Mouse (Mus musculus) neutrophil, adult 5-6 weeks (primary cell): ENCODE results near the gene Olfr801. TPM values are rescaled to one million over a fixed set of nuclear protein-coding genes. Genes with fewer than 3 reads are reported as not detected.

Experiments used
- ATAC-seq: fragments of 151-379, 151-347 bp; 2 replicates; pipeline ENCODE4 v1.8.0; 2017; ENCODE audit warnings: mild to moderate bottlenecking, moderate TSS enrichment; ENCODE audit not compliant: insufficient number of reproducible peaks, poor library complexity, low FRiP score, severe bottlenecking; ENCODE audit errors: extremely low read depth
- total RNA-seq: library from RNA; stranded (forward); fragments of 200-1000 nt; gene quantifications from 2 replicates; pipeline ENCODE4 v1.2.3, GENCODE M21; 2017

Gene Olfr801
- 0.12 TPM in 1 of 2 replicates, not detected in the other for total RNA-seq

GRCm38 (mm10) chr10:129673765-129674164 lies at the start of gene Olfr801:
TSS of gene Olfr801 (minus strand) at chr10:129673865.
- no peak for ATAC-seq

DNA sequence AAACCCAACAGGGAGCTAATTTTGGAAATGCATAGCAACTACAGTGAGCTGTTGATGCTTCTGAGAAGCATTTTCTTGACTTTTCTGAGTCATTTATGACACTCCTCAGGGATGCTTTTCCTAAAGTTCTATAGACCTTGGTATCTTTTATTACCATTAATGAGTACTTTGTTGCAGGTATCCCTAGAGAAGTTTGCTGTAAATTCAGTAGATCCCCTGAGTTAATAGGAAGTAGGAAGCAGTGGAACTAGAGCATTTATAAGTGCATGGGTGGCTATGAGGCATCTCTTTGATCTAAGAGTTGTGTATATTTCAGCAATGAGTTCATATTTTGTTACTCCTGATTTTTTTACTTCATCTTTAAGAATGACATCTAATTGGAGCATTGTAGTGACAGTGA lies 29.2 kb upstream of the Olfr801 start, which contains the start of gene Olfr804:
Gene Olfr804 (plus strand): TSS at position 301 of the 400 bp plus-strand sequence.
- no peak for ATAC-seq

DNA sequence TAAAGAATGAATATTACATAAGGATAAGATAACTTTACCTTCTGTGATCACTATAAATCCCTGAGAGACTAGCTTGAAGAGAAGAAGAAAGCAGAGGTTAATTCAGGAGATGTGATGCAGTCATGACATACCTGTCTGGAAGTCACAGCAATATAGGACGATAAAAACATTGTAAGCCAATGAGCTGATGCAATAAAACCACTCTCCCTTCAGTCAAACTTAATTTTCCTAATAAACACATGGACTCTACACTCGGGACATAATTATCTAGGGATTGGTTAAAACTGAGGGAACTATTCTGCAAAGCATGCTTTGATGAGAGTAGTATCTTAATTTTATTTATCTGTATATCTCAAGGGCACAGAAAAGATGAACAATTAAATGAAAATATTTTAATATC lies 20.5 kb upstream of the Olfr801 start, which contains the start of gene Olfr803:
Gene Olfr803 (minus strand): TSS at position 101 of the 400 bp plus-strand sequence.
- no peak for ATAC-seq

GRCm38 (mm10) chr10:129688069-129688468 lies 14.4 kb upstream of the Olfr801 start, which contains the start of gene Olfr802:
TSS of gene Olfr802 (minus strand) at chr10:129688169.
- no peak for ATAC-seq

DNA sequence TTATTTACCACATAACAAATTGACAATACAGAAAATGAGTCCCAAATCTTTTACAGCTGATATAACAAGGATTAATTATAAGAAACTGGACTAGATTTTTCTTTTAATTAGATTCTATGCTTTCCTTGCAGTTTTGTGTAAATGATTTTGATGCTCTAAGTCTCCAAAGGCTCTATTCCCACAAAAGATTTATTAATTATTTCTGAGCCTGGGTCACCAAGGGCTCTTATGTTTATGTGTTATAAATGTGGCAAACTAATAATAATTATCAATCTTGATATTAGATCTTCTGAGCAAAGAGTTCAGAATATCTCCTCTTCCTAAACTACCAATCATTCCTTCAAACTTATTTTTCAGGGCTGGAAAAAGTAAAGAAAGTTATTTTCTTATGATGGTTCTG lies 16.3 kb downstream of the Olfr801 start, which contains the start of gene Olfr800:
Gene Olfr800 (plus strand): TSS at position 301 of the 400 bp plus-strand sequence.
- no peak for ATAC-seq

DNA sequence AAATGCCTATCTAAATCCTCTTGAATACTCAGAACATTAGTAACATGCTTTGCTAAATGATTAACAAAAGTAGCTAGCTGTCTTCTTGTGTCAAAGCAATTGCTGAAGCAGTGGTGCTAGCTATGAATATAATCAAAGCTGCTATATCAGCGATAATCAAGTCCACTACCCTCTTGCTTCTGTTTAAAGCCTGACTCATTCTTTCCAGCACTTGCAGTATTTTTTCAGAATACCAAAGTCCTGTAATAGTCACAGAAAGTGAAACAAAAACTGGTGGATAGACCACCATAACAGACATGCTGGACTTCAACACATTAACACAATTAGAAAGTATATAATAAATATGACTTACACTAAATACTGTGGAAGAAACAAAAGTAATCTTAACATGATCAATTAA lies 21.9 kb downstream of the Olfr801 start:
- no peak for ATAC-seq

- no peak for ATAC-seq
These were observed 36.5 kb downstream of the Olfr801 start, which contains the start of gene Olfr799 for GRCm38 (mm10) chr10:129637184-129637583. TSS of gene Olfr799 (plus strand) at chr10:129637484.

DNA sequence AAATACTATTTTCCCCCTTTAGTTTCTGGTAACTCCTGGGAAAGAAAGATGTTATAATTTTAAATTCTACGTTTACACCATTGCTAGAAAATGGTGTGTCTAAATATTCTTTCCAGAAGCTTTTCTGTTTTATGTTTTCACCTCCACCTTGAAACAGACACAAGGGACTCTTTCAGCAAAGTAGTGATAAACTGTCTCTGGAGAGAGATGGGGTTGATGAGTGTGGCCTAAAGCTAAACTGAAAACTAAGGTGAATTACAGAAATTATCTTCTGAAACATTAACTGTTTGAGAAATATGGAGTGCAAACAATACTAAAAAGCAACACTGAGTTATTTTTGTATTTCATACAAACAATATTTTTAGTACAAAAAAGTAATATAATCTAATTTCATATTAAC lies 45.8 kb downstream of the Olfr801 start, which contains the start of gene Olfr798:
Gene Olfr798 (minus strand): TSS at position 101 of the 400 bp plus-strand sequence.
- no peak for ATAC-seq

DNA sequence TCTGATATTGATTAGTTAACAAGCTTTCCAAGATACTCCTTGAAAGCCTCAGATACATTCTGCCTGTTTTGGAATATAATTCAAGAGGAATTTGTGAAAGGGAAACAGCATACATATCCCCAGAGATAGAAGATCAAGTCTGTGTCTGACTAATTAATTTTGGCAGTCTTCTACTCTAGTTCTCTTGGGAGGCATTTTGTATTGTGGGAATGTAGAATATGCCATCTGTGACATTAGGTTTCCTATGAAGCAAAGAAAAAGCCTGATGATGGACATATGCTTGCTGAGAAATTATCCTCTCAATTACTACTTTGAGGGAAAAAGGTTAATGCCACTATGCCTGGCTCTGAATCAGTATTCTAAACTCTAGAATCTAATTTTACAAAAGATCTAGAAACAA lies 50.4 kb downstream of the Olfr801 start:
- no peak for ATAC-seq

- no peak for ATAC-seq
These were observed 51.9 kb downstream of the Olfr801 start for GRCm38 (mm10) chr10:129621724-129622123.

Other genes with a start within 250 kb of the Olfr801 start
- gene Olfr786, start 246.6 kb downstream of the Olfr801 start, total RNA-seq: not detected in 2 replicates
- gene Olfr787, start 212.0 kb downstream of the Olfr801 start, total RNA-seq: not detected in 2 replicates
- not detected in 2 replicates for gene Olfr788, start 202.9 kb downstream of the Olfr801 start, total RNA-seq
- not detected in 2 replicates for gene Olfr789, start 189.1 kb downstream of the Olfr801 start, total RNA-seq
- gene Olfr790, start 175.4 kb downstream of the Olfr801 start, total RNA-seq: not detected in 2 replicates
- not detected in 2 replicates for gene Olfr791, start 152.1 kb downstream of the Olfr801 start, total RNA-seq
- gene Olfr792, start 134.7 kb downstream of the Olfr801 start, total RNA-seq: not detected in 2 replicates
- gene Olfr794, start 106.2 kb downstream of the Olfr801 start, total RNA-seq: 0.25 TPM in 1 of 2 replicates, not detected in the other
- not detected in 2 replicates for gene Olfr796, start 61.3 kb downstream of the Olfr801 start, total RNA-seq
- gene Olfr798, start 45.9 kb downstream of the Olfr801 start, total RNA-seq: not detected in 2 replicates
- gene Olfr799, start 36.4 kb downstream of the Olfr801 start, total RNA-seq: 0.81 TPM in 1 of 2 replicates, not detected in the other
- gene Olfr800, start 16.2 kb downstream of the Olfr801 start, total RNA-seq: not detected in 2 replicates
- not detected in 2 replicates for gene Olfr802, start 14.3 kb upstream of the Olfr801 start, total RNA-seq
- gene Olfr803, start 20.4 kb upstream of the Olfr801 start, total RNA-seq: 0.35 TPM in 1 of 2 replicates, not detected in the other
- 0.12 TPM in 1 of 2 replicates, not detected in the other for gene Olfr804, start 29.3 kb upstream of the Olfr801 start, total RNA-seq
- gene Olfr805, start 55.5 kb upstream of the Olfr801 start, total RNA-seq: not detected in 2 replicates
- gene Olfr806, start 68.1 kb upstream of the Olfr801 start, total RNA-seq: 0.23 TPM in 1 of 2 replicates, not detected in the other
- not detected in 2 replicates for gene Olfr807, start 83.9 kb upstream of the Olfr801 start, total RNA-seq
- gene Olfr808, start 91.6 kb upstream of the Olfr801 start, total RNA-seq: not detected in 2 replicates
- gene Olfr809, start 100.8 kb upstream of the Olfr801 start, total RNA-seq: 0.35 TPM in 1 of 2 replicates, not detected in the other
- not detected in 2 replicates for gene Olfr810, start 121.1 kb upstream of the Olfr801 start, total RNA-seq
- not detected in 2 replicates for gene Olfr811, start 130.5 kb upstream of the Olfr801 start, total RNA-seq
- not detected in 2 replicates for gene Olfr812, start 172.2 kb upstream of the Olfr801 start, total RNA-seq
- gene Olfr813, start 181.5 kb upstream of the Olfr801 start, total RNA-seq: not detected in 2 replicates
- gene Olfr814, start 206.0 kb upstream of the Olfr801 start, total RNA-seq: 0.61 TPM in 1 of 2 replicates, not detected in the other
- gene Olfr815, start 232.0 kb upstream of the Olfr801 start, total RNA-seq: 1.2 TPM in 1 of 2 replicates, not detected in the other
- 0.12 TPM in 1 of 2 replicates, not detected in the other for gene Olfr816, start 241.7 kb upstream of the Olfr801 start, total RNA-seq